12 mouse cellular contexts compared by ENCODE assay signal in the genomic region with DNA sequence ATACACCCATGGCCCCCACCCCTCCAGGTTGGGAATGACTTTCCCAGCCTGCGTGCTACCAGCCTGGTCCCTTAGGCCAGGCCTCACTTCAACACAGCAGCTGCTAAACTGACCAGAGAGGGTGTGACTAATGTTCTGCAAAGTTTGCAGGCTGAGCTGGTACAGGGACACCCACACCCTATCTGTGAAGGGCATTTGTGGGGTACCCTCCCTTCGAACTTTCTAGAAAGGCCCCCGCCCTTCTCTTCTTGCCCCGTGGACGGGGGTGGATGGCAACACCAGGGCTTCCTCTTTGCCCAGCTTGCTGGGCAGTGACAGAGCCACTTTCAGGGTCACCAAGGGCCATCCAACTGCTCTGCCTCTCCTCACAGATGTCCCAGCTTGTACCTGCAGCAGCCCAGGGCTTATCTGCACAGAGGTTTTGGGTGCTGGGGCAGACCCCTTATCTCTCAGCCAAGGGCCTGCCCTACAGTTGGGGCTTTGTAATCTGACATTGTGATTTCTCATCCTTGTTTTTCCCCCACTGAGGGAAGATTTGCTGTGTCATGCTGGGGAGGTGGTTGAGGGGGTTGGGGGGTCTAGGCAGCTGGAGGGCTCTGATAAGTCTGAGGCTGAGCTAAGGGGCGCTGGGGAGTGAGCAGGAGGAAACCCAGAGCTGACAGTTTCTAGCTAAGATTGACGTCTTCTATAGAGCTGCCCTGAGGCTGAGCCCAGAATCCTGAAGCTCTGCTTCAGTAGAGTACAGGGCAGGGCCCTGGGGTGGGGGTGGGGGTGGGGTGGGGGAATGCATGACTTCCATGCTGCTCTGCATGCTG. TPM values are rescaled to one million over a fixed set of nuclear protein-coding genes. Genes with fewer than 3 reads are reported as not detected.
DNase-seq lines count a peak whose midpoint lies in the region; ATAC-seq lines count a peak whose summit lies in the region.
"Had no signal": no experiment of that assay in that cellular context is flagged by ENCODE, and none has a peak within 500 bp of the region (broad histone marks: within the 10 kb centered on the region; RNA-seq: fewer than 3 reads in every experiment).

No protein-coding gene starts in this region.

- WGBS in heart, embryonic 12.5 days, result 50% methylated on average over 7 of the region's 7 CpGs
- WGBS in neural tube, embryonic 12.5 days, result 77% methylated on average over 7 of the region's 7 CpGs
- WGBS in intestine, embryonic 15.5 days, result 73% methylated on average over 7 of the region's 7 CpGs
- WGBS in stomach, embryonic 15.5 days, result 64% methylated on average over 7 of the region's 7 CpGs

- peak; percentile 89 for ATAC-seq in heart, embryonic 12.5 days (ENCODE audit: insufficient number of reproducible peaks, low FRiP score)
- no peak for ATAC-seq in neural tube, embryonic 12.5 days (ENCODE audit: low FRiP score, low read depth)
- peak; percentile 56 for ATAC-seq in intestine, embryonic 15.5 days
- peak; percentile 58; the same call in 1 of the 2 replicates for ATAC-seq in stomach, embryonic 15.5 days (ENCODE audit: insufficient read depth, low FRiP score, low read depth)
- ATAC-seq: forebrain, embryonic 13.5 days had no signal

- no peaks in the 10 kb centered on the region for H3K36me3 ChIP-seq in heart, embryonic 12.5 days
- H3K36me3 ChIP-seq in neural tube, embryonic 12.5 days, result no peaks in the 10 kb centered on the region
- H3K36me3 ChIP-seq in intestine, embryonic 15.5 days, result no peaks in the 10 kb centered on the region
- no peaks in the 10 kb centered on the region for H3K36me3 ChIP-seq in stomach, embryonic 15.5 days

- H3K27ac ChIP-seq in heart, embryonic 12.5 days (ENCODE audit: poor library complexity, severe bottlenecking), result peak overlapping the region; percentile 14; the same call in 1 of the 2 replicates
- H3K27ac ChIP-seq in neural tube, embryonic 12.5 days, result no peak overlapping the region
- H3K27ac ChIP-seq in intestine, embryonic 15.5 days, result no peak overlapping the region
- no peak overlapping the region for H3K27ac ChIP-seq in stomach, embryonic 15.5 days
- H3K27ac ChIP-seq: forebrain, embryonic 13.5 days had no signal

- DNase-seq in heart, adult 18-20 months, result no peak
- no peak for DNase-seq in neural tube, embryonic 10.5 days (ENCODE audit: extremely low spot score, low spot score)
- DNase-seq in right cerebral cortex, postnatal 10 days (ENCODE audit: low spot score in 2 of 2), result no peak
- no peak for DNase-seq in layer of hippocampus, postnatal 10 days (ENCODE audit: low spot score in 2 of 2)
- DNase-seq: cerebellum, adult 11-12 months had no signal

- H3K9ac ChIP-seq in heart, embryonic 12.5 days, result 0 out of 2 replicates have a peak overlapping the region, but pooled peaks have one; percentile 14
- H3K9ac ChIP-seq in neural tube, embryonic 12.5 days, result 0 out of 2 replicates have a peak overlapping the region, but pooled peaks have one; percentile 17
- no peak overlapping the region for H3K9ac ChIP-seq in intestine, embryonic 15.5 days
- no peak overlapping the region for H3K9ac ChIP-seq in stomach, embryonic 15.5 days
- H3K9ac ChIP-seq: forebrain, embryonic 13.5 days had no signal

- 0 out of 2 replicates have a peak, but pooled peaks cover 3% of the 10 kb centered on the region for H3K27me3 ChIP-seq in heart, embryonic 12.5 days (replicated peaks)
- no peaks in the 10 kb centered on the region for H3K27me3 ChIP-seq in neural tube, embryonic 12.5 days (replicated peaks)
- no peaks in the 10 kb centered on the region; the same call in 1 of the 2 replicates for H3K27me3 ChIP-seq in intestine, embryonic 15.5 days (replicated peaks)
- H3K27me3 ChIP-seq in stomach, embryonic 15.5 days (replicated peaks), result no peaks in the 10 kb centered on the region

- no peak overlapping the region for H3K4me3 ChIP-seq in heart, embryonic 12.5 days
- no peak overlapping the region for H3K4me3 ChIP-seq in neural tube, embryonic 12.5 days
- H3K4me3 ChIP-seq in intestine, embryonic 15.5 days (replicated peaks), result no peak overlapping the region
- no peak overlapping the region for H3K4me3 ChIP-seq in stomach, embryonic 15.5 days (replicated peaks)
- H3K4me3 ChIP-seq: forebrain, embryonic 13.5 days had no signal

- no peak overlapping the region for H3K4me2 ChIP-seq in heart, embryonic 12.5 days
- no peak overlapping the region for H3K4me2 ChIP-seq in neural tube, embryonic 12.5 days (replicated peaks)
- H3K4me2 ChIP-seq in intestine, embryonic 15.5 days (replicated peaks), result no peak overlapping the region
- no peak overlapping the region for H3K4me2 ChIP-seq in stomach, embryonic 15.5 days
- H3K4me2 ChIP-seq: forebrain, embryonic 13.5 days had no signal

- H3K9me3 ChIP-seq in heart, embryonic 12.5 days (replicated peaks), result no peaks in the 10 kb centered on the region; the same call in 1 of the 2 replicates
- no peaks in the 10 kb centered on the region for H3K9me3 ChIP-seq in neural tube, embryonic 12.5 days
- no peaks in the 10 kb centered on the region for H3K9me3 ChIP-seq in intestine, embryonic 15.5 days
- no peaks in the 10 kb centered on the region for H3K9me3 ChIP-seq in stomach, embryonic 15.5 days
- H3K9me3 ChIP-seq: forebrain, embryonic 13.5 days had no signal

- peaks cover 41% of the 10 kb centered on the region for H3K4me1 ChIP-seq in heart, embryonic 12.5 days (replicated peaks)
- 0 out of 2 replicates have a peak, but pooled peaks cover 6% of the 10 kb centered on the region for H3K4me1 ChIP-seq in neural tube, embryonic 12.5 days
- no peaks in the 10 kb centered on the region for H3K4me1 ChIP-seq in intestine, embryonic 15.5 days (replicated peaks)
- peaks cover under 1% of the 10 kb centered on the region; the same call in 1 of the 2 replicates for H3K4me1 ChIP-seq in stomach, embryonic 15.5 days
- H3K4me1 ChIP-seq: forebrain, embryonic 13.5 days had no signal

RNA-seq across cellular contexts. Expression of a gene that starts 14.4 kb away (rescaled TPM):
- polyA plus RNA-seq in heart, embryonic 12.5 days (2016; fragmentation: Nextera tagmentation; extraction: Ambion mirVana), result 32.5 and 34.2 TPM in 2 replicates
- 10 to 100 TPM in 1 of 2 experiments, 1 to 10 TPM in 1; 9.3 to 10.2 TPM for total RNA-seq in heart, adult 18-20 months (2021)
- 46.7 and 51.1 TPM in 2 replicates for polyA plus RNA-seq in neural tube, embryonic 12.5 days (2016; fragmentation: Nextera tagmentation; extraction: Ambion mirVana)
- polyA plus RNA-seq in intestine, embryonic 15.5 days (2015; fragmentation: Nextera tagmentation; extraction: Ambion mirVana), result 31.8 and 33.8 TPM in 2 replicates
- 33.6 and 41.8 TPM in 2 replicates for polyA plus RNA-seq in stomach, embryonic 15.5 days (2015; fragmentation: Nextera tagmentation; extraction: Ambion mirVana)
- total RNA-seq in layer of hippocampus, postnatal 10 days (2021), result 10 to 100 TPM; 19.2 to 19.5 TPM

RNA-seq across cellular contexts. Expression of a gene that starts 23.8 kb away (rescaled TPM):
- polyA plus RNA-seq in heart, embryonic 12.5 days (2016; fragmentation: Nextera tagmentation; extraction: Ambion mirVana), result 3.9 and 5.6 TPM in 2 replicates
- not detected for total RNA-seq in heart, adult 18-20 months (2021)
- 0.98 and 1.1 TPM in 2 replicates for polyA plus RNA-seq in neural tube, embryonic 12.5 days (2016; fragmentation: Nextera tagmentation; extraction: Ambion mirVana)
- polyA plus RNA-seq in intestine, embryonic 15.5 days (2015; fragmentation: Nextera tagmentation; extraction: Ambion mirVana), result 1.1 and 1.5 TPM in 2 replicates
- polyA plus RNA-seq in stomach, embryonic 15.5 days (2015; fragmentation: Nextera tagmentation; extraction: Ambion mirVana), result 3.1 and 6.9 TPM in 2 replicates
- total RNA-seq in layer of hippocampus, postnatal 10 days (2021), result not detected
- total RNA-seq: heart, postnatal 25 days had no signal
- polyA plus RNA-seq: C2C12 had no signal

RNA-seq across cellular contexts. Expression of a gene that starts 34.7 kb away (rescaled TPM):
- polyA plus RNA-seq in heart, embryonic 12.5 days (2016; fragmentation: Nextera tagmentation; extraction: Ambion mirVana), result not detected in 2 replicates
- total RNA-seq in heart, adult 18-20 months (2021), result not detected
- polyA plus RNA-seq in neural tube, embryonic 12.5 days (2016; fragmentation: Nextera tagmentation; extraction: Ambion mirVana), result not detected in 2 replicates
- polyA plus RNA-seq in intestine, embryonic 15.5 days (2015; fragmentation: Nextera tagmentation; extraction: Ambion mirVana), result 159 and 428 TPM in 2 replicates
- 412 and 563 TPM in 2 replicates for polyA plus RNA-seq in stomach, embryonic 15.5 days (2015; fragmentation: Nextera tagmentation; extraction: Ambion mirVana)
- not detected for total RNA-seq in layer of hippocampus, postnatal 10 days (2021)
- total RNA-seq: heart, postnatal 25 days had no signal
- polyA plus RNA-seq: C2C12; forebrain, embryonic 13.5 days had no signal

RNA-seq across cellular contexts. Expression of a gene that starts 43.1 kb away (rescaled TPM):
- polyA plus RNA-seq in heart, embryonic 12.5 days (2016; fragmentation: Nextera tagmentation; extraction: Ambion mirVana), result 16.7 and 17.6 TPM in 2 replicates
- 10 to 100 TPM; 26.6 to 28.4 TPM for total RNA-seq in heart, adult 18-20 months (2021)
- 31.8 and 34.6 TPM in 2 replicates for polyA plus RNA-seq in neural tube, embryonic 12.5 days (2016; fragmentation: Nextera tagmentation; extraction: Ambion mirVana)
- 16.2 and 16.6 TPM in 2 replicates for polyA plus RNA-seq in intestine, embryonic 15.5 days (2015; fragmentation: Nextera tagmentation; extraction: Ambion mirVana)
- 18.7 and 18.9 TPM in 2 replicates for polyA plus RNA-seq in stomach, embryonic 15.5 days (2015; fragmentation: Nextera tagmentation; extraction: Ambion mirVana)
- total RNA-seq in layer of hippocampus, postnatal 10 days (2021), result 10 to 100 TPM; 43.8 to 44.8 TPM

Comparison
In these comparisons a context has a peak if more than half of its experiments do, and no peak if none do; other contexts are left out.
1. H3K9ac ChIP-seq: peak in heart, embryonic 12.5 days (single experiment) and neural tube, embryonic 12.5 days (single experiment); none in intestine, embryonic 15.5 days (single experiment) and stomach, embryonic 15.5 days (single experiment).
2. RNA of a gene that starts 34.7 kb away (polyA plus RNA-seq): 412 to 563 TPM in stomach, embryonic 15.5 days and 159 to 428 TPM in intestine, embryonic 15.5 days; not detected in neural tube, embryonic 12.5 days and not detected in heart, embryonic 12.5 days; every median in the first group is over 100 times any median in the second.